Mouse (Mus musculus) stomach, postnatal 0 days (tissue): ENCODE data around the gene Tpcn1.

Experiments used
- CTCF ChIP-seq: IDR thresholded peaks from 2 replicates; pipeline ENCODE4 v1.5.1; 2016; ENCODE audit warnings: antibody characterized with exemption, low read depth, mild to moderate bottlenecking, moderate library complexity
- EP300 ChIP-seq: optimal IDR thresholded peaks from 2 replicates; pipeline ENCODE3; 2016; ENCODE audit warnings: antibody characterized with exemption

DNA sequence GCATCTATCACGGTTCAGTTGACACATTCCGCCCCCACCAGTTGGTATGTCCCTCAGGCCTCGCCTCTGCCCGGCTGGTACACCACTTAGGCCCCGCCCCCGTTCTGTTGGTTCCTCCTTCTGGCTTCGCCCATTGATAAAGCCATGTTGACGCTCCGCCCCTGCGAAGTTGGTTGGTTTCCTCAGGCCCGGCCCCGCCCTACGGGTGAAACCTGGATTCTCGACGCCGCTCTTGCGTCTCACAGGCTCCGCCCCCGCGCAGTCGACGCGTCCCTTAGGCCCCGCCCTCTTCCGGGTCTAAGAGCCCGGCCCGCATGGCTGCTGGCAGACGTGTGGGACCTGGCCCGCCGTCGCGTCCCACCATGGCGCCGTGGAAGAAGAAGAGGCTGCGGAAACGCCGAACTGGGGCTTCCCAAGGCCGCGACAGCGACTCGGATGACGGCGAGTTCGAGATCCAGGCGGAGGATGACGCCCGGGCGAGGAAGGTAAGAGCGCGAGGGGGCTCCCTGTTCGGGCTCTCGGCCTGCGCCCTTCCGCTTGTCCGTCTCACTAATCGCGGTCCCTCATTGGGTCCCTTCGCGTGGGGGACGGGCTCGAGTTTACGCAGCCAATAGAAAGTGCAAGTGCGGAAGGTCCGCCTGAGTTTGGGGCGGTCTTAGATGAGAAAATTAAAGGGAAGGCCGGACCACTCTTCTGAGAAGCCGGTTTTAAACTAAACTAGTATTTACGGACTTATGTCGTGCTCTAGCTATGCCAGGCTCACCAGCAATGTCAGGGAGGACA, 24.5 kb upstream of the Tpcn1 start:
- TF ChIP-seq CTCF (no peak), EP300 (no peak)
